Mouse (Mus musculus) heart, adult 18-20 months (tissue): Measurements from ENCODE around the gene Myl4. TPM values are rescaled to one million over a fixed set of nuclear protein-coding genes. Genes with fewer than 3 reads are reported as not detected.
"Not testable (repeated sequence)": the region's sequence is repeated elsewhere in the genome, so short reads cannot be mapped to it uniquely, and the experiment has no call there.

Experiments used
- DNase-seq, 2 experiments: peaks; one replicate each; pipeline ENCODE4 v3.0.0; 2021 to 2022; ENCODE audit warnings: mixed read lengths in 1 of 2
- long read RNA-seq, 2 experiments: library from polyadenylated mRNA; stranded (forward); transcript quantifications; one replicate each; pipeline ENCODE4 v2.0.0; 2021
- total RNA-seq, 2 experiments: library from RNA; stranded (reverse); gene quantifications; 2 replicates each; pipeline ENCODE4 v1.2.3; 2021

Myl4 gene
- total RNA-seq = 100 to 1,000 TPM; 660 to 761 TPM
- long read RNA-seq, experiment 1, transcript Myl4-202 (7 exons, 900 nt) = major isoform, 249 of 809 reads
- long read RNA-seq, experiment 1, partial matches to known transcripts = 547 of 809 reads
- long read RNA-seq, experiment 1, other reads (novel, unspliced or antisense) = 12 of 809 reads
- long read RNA-seq, experiment 2, transcript Myl4-202 (7 exons, 900 nt) = major isoform, 187 of 803 reads
- long read RNA-seq, experiment 2, partial matches to known transcripts = 602 of 803 reads
- long read RNA-seq, experiment 2, other reads (novel, unspliced or antisense) = 14 of 803 reads

GRCm38 (mm10) chr11:104550406-104550974 lies at the start of gene Myl4, which contains the start of gene Cdc27:
Gene Myl4, plus strand, starts transcription at chr11:104550663.
Gene Cdc27, minus strand, starts transcription at chr11:104550620.
- DNase-seq = peak; percentile 98 to 100

- DNase-seq = no peak
Observed at GRCm38 (mm10) chr11:104508455-104508854, 42.0 kb upstream of the Myl4 start.

GRCm38 (mm10) chr11:104510606-104511005 lies 39.9 kb upstream of the Myl4 start:
- peak; percentile 10 to 28 for DNase-seq

- no peak for DNase-seq
Observed at GRCm38 (mm10) chr11:104512436-104512835, 38.0 kb upstream of the Myl4 start.

- DNase-seq = no peak
Observed at GRCm38 (mm10) chr11:104525935-104526334, 24.5 kb upstream of the Myl4 start.

- DNase-seq = no peak
Observed at GRCm38 (mm10) chr11:104536843-104537242, 13.6 kb upstream of the Myl4 start.

GRCm38 (mm10) chr11:104537945-104538555 lies 12.4 kb upstream of the Myl4 start:
- DNase-seq = no peak

GRCm38 (mm10) chr11:104539811-104540210 lies 10.7 kb upstream of the Myl4 start:
- no peak for DNase-seq

- not testable (repeated sequence) for DNase-seq
Observed at GRCm38 (mm10) chr11:104543337-104543736, 7.1 kb upstream of the Myl4 start.

GRCm38 (mm10) chr11:104544507-104544906 lies 6.0 kb upstream of the Myl4 start:
- no peak for DNase-seq

- no peak for DNase-seq
Observed at GRCm38 (mm10) chr11:104547502-104547901, 3.0 kb upstream of the Myl4 start.

- peak in 1 of 2 experiments; percentile 26 for DNase-seq
Observed at GRCm38 (mm10) chr11:104549438-104550405, 741 bp upstream of the Myl4 start.

GRCm38 (mm10) chr11:104558065-104558464 lies 7.6 kb downstream of the Myl4 start:
- DNase-seq = no peak

GRCm38 (mm10) chr11:104558651-104559403 lies 8.4 kb downstream of the Myl4 start:
- peak in 1 of 2 experiments; percentile 29 for DNase-seq

- DNase-seq = no peak
Observed at GRCm38 (mm10) chr11:104560971-104561370, 10.5 kb downstream of the Myl4 start.

- DNase-seq = no peak
Observed at GRCm38 (mm10) chr11:104563496-104563895, 13.0 kb downstream of the Myl4 start.

- DNase-seq = no peak
Observed at GRCm38 (mm10) chr11:104565172-104565571, 14.7 kb downstream of the Myl4 start.

- DNase-seq = no peak
Observed at GRCm38 (mm10) chr11:104566097-104566496, 15.6 kb downstream of the Myl4 start.

GRCm38 (mm10) chr11:104566796-104567195 lies 16.3 kb downstream of the Myl4 start:
- no peak for DNase-seq

- DNase-seq = peak in 1 of 2 experiments; percentile 18
Observed at GRCm38 (mm10) chr11:104567736-104568135, 17.3 kb downstream of the Myl4 start.

- DNase-seq = no peak
Observed at GRCm38 (mm10) chr11:104568326-104568725, 17.9 kb downstream of the Myl4 start.
